Mouse (Mus musculus): ENCODE measurements around the gene Bptf.
"Not testable (repeated sequence)": the region's sequence is repeated elsewhere in the genome, so short reads cannot be mapped to it uniquely, and the experiment has no call there.

Gene Bptf

DNA sequence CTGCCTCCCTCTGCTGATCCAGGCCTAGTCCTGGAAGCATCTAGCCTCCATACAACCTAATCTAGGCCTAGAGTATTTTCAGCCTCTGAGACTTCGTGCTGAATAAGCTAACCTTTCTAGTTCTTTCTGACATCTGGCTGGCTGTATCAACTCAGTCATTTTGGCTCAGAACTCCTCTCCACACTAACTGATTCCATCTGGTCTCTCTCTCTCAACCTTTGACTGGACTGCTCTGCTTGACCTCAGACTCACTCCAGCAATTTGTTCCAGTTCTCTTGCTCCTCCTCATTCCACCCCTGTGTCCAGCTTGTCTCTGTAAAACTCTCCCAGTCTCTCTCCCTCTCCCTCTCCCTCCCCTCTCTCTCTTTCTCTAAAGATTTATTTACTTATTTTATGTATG, 115.0 kb downstream of the Bptf start:
- no peak for DNase-seq

DNA sequence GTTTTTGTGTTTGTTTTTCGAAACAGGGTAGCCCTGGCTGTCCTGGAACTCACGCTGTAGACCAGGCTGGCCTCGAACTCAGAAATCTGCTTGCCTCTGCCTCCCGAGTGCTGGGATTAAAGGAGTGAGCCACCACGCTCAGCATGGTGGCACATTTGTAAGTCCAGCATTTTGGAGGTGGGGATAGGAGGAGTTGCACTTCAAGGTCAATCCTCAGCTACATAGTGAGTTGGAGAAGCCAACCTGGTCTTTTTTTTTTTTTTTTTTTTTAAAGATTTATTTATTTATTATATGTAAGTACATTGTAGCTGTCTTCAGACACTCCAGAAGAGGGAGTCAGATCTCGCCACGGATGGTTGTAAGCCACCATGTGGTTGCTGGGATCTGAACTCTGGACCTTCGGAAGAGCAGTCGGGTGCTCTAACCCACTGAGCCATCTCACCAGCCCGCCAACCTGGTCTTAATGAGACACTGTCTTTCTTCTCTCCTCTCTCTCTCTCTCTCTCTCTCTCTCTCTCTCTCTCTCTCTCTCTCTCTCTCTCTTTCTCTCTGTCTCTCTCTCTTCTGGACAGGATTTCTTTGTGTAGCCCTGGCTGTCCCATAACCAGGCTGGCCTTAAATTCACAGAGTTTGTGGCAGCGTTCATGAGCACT, 116.3 kb downstream of the Bptf start:
- DNase-seq = not testable (repeated sequence)

DNA sequence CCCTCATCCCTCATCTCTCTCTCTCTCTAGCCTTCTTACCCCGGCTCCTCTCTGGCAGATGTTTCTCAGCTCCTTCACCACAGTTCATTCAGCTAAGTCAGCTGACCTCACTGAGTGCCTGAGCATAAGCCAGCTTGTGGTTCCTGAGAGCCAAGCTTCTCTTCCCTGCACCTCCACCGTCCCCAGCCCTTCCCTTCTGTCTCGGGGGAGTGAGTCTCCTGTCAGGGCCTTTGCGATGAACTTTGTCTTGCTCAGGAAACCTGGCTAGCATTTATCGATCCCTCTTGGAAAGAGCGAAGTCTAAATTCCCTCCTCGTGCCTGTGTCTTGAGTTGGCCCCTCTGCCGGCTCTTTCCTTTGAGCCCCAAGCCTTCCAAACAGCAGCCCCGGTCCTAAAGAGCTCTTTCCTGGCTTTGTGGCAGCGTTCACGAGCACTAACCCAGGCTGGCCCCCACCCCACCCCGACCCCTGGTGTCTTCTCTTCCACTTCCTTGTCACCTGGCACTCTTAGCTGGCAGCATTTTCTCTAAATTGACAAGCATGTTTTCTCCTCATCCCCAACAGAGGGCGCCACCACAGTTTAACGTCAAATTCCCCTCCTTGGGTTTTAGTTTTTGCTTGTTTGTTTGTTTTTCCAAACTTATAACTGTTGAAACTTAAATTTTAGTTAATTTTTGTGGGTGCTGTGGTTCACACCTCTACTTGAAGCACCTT, 117.2 kb downstream of the Bptf start:
- DNase-seq = peak; percentile 64

DNA sequence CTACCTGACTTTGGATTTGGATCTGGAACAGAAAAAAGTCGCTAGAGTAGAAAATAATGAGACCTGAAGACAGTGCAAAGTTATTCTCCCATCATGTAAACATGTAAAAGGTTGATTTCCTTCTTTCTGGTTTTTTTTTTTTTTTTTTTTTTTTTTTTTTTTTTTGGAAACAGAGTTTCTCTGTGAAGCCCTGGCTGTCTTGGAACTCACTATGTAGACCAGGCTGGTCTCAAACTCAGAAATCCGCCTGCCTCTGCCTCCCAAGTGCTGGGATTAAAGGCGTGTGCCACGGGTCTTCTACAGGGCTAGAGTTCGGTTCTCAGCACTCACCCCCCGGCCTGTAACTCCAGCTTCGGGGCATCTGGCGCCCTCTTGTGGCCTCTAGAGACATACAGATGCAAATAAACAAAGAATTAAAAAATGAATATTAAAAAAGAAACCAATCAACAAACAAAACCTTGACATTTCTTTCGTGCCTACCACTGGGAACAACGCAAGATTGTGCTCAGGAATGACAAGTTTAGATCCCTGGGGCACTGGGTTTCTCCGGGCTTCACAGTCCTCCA, 117.8 kb downstream of the Bptf start:
- no peak for DNase-seq

DNA sequence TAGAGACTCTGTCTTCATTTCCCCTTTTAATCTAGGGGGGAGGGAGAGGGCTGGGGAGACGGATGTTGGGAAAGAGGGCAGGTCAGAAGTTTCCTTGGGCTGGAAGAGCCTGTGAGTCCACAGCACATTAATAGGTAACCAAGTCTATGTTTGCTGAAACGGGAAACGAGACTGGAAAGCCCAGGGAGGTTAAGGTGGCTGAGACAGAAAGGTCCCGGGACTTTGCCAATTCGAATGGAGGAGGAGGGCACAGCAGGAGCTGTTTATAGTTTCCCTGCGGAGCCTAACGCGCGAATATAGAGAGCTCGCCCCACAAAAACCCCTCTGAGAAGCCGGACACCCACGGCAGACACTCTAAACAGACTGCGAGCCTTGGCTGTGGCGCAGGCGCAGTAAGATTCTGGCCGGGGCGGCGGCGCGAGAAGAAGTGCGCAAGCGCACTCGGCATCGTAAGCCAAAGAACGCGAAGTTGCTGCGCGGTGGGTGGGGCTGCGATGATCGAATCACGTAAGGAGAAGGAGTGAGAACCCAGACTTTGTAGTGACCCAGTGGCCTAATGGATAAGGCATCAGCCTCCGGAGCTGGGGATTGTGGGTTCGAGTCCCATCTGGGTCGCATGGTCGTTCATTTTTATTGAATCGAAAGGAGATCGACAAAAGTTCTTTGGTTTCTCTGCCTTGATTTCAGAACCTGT, 119.5 kb downstream of the Bptf start:
- peak; percentile 98 for DNase-seq

DNA sequence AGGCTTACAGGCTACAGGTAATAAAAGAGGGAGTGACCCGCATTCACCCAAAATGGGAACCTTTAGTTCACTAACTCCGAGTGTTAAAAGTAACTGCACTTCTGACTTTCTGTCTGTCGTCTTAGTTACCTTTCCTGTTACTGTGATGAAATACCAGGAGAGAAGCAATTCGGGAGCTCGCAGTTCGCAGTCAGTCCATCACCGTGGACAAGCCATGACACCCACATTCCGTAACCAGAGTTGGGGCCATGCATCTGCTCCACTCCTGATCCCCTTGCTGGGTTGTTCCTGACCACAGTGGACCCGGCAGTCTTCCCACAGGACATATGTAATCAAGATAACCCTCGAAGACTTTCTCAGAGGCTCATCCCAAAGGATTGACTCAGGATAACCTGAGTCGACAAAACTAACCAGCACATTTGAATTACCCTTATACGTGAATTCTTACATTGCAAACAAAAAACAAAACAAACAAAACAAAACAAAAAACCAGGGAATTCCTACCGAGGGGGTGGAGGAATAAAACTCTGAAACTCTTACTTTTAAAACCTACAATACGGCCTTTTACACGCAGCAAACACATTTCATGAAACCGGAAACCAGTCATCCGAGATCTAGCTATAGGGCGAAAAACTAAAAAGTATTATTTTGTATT, 120.1 kb downstream of the Bptf start:
- DNase-seq = no peak

DNA sequence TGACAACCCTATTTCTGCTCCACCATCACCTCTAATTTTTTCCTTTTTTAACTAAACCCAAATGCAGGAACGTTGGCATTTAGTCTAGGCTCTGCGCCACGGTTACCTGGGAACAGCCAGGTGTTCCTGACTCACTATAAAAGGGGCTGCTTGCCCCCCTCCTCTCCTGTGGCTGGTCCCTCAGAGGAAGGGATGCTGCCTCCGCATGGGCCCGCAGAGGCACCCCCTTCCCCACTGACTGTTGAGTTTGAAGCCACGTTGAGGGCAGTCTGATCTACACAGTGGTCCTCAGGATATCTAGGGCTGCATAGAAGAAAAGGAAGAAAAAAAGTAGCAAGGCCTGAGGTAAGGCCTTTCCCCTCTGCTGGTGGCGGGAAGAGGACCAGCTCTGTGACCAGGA, 120.8 kb downstream of the Bptf start:
- DNase-seq = no peak

DNA sequence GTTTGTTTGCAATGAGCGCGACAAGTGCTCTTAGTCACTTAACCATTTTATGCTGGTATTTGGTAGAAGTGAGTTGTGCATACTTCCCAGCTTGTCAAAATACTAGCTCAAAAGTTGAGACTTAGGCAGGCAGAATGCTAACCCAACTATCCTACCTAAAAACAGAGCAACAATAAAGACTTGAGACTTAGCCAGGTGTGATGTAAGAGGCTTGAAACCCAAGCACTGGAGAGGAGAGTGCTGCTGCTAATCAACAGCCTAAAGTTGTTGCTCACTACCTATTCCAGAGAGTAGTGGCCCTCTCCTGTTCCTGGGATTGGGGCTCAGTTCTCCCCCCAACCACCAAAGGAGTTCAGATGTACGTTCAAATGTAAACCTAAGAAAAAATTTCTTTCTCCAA, 121.5 kb downstream of the Bptf start:
- no peak for DNase-seq

DNA sequence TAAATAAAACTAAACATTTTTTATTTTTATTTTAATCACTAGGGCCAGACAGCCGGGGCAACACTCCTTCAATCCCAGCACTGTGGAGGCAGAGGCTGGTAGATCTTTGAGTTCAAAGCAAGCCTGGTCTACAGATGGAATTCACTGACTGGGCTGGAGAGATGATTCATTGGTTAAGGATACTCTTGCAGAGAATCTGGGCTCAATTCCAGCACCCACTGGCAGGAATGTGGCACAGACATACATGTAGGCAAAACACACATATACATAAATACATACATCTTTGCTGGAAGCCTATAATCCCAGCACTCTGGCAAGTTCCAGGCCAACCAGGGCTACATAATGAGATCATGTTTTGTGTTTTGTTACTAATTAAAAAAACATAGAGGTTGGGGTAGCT, 126.4 kb downstream of the Bptf start:
- DNase-seq = no peak

DNA sequence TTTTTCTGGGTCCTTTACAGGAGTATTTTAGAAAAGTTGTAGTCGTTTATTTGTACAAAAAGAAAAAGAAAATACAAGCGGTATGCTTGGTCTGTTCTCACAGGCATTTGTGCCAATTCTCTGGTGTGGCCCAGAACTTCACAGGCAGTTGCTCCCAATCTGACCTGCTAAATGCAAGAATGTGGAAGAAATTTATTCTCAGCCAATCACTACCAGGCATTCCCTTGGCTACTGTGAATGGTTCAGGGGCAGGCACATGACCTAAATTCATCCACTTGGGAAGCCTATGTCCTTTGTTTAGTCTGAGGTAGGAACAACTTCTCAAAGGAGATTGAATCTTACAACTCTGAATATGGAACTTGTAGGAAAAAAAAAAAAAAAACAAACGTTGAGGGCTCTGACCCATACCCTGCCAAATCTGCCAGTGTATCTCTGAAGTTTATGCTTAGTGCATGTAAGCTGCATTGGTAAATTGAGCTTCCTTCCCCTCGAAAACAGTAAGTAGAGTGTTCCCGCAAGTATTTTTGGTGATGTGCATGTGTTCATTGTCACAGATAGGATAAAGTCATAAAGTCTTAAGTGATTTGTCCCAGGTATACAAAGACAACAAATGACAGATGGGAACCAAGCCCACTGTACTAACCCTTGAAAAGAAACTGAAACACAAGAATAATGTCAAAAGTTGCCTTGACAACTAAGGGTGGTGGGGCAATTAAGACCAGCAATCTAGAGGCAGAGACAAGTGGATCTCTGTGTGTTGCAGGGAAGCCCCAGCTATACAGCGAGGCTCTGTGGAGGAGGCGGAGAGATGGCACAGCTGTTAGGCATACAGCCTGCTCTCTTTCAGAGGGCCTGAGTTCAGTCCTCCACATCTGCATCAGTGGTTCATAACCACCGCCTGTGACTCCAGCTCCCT, 129.9 kb downstream of the Bptf start:
- DNase-seq = no peak

DNA sequence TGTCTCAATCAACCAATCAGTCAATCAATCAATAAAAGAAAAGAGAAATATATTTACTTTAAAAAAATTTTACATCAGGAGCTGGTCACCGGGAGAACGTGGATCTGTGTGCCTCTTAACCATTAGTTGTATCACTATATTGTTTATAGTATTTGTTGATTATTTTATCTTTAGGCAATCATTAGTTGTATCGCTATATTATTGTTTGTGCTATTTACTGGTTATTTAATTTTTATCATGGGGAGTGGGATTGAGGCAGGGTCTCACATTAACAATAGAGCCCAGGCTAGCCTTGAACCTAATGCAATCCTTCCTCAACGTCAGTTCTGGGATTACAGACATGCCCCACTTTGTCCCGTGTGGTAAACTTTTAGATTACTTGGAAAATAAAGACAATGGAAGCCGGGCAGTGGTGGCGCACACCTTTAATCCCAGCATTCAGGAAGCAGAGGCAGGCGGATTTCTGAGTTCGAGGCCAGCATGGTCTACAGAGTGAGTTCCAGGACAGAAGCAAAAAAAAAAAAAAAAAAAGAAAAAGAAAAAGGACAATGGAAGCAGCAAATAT, 131.9 kb downstream of the Bptf start:
- DNase-seq = no peak

DNA sequence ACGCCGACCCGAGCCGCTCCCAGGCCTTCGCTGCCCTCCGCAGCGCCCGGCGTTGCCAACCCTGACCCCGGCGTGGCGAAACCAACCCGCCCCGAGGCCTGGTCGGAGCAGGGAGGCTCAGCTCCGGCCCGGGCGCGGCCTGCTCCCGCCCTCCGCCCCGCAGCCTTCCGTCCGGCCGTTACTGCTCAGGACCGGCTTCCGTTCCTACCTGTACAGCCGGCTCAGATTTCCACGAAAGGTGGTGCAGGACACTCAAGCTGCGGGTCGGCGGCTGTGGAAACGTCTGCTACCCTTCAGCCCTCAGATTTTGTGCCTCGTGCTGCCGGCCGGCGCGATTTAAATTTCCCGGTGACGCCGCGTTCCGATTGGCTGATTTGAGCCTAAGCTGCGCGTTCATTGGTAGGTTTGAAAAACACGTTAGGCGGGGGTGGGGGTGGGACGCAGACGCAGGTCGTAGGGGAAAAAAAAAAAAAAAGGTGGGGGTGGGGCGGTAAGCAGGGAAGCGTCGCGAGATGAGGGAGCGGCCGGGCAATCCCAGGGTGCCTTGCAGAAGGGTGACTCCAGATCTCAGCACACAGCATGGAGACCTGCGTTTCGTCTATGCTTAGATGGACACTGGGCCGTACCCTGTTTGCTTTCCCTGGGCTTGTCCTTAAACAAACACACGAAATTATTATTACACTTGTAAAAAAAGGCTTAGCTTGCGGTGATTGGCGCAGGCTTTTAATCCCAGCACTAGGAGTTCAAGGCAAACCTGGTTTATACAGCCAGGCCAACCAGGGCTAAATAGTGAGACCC, 132.6 kb downstream of the Bptf start, which contains the start of gene Kpna2:
TSS of gene Kpna2 (minus strand) at position 391 of the 798 bp plus-strand sequence.
- peak; percentile 89 for DNase-seq

DNA sequence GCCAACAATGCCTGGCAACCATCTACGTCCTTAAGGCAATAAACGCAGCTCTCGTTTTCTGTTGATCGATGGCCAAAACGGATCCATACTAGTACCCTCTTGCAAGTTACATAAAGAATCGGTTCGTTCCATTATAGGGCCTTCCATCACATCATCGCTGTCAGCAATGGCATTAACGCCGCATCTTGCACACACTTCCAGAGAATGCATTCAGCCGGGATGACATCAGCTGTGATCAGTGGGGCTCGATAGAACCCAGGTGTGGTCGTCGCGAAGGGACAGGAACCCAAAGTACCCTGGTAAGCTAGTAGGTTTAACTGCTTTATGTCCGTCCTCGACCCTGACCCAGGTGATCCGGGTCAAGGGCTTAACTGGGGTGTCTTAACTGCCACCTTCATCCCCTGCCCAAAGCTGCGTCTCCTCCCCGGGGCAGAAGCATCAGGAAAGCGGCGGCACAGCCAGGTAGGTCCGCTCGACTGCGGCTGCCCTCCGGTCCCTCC, 133.2 kb downstream of the Bptf start:
- no peak for DNase-seq

DNA sequence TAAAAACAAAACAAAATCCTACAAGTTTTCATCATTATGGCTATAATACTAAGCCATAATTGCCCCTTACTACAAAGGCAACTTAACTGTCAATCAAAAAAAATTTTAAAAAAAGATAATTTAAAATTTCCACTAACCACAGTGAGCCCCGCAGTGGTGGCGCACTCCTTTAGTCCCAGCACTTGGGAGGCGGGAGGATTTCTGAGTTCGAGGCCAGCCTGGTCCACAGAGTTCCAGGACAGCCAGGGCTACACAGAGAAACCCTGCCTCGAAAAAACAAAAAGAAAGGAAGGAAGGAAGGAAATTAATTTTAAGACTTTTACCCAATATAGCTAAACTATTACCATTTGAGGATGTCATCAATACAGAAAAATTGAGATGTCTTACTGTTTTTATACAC, 134.0 kb downstream of the Bptf start:
- DNase-seq = no peak

DNA sequence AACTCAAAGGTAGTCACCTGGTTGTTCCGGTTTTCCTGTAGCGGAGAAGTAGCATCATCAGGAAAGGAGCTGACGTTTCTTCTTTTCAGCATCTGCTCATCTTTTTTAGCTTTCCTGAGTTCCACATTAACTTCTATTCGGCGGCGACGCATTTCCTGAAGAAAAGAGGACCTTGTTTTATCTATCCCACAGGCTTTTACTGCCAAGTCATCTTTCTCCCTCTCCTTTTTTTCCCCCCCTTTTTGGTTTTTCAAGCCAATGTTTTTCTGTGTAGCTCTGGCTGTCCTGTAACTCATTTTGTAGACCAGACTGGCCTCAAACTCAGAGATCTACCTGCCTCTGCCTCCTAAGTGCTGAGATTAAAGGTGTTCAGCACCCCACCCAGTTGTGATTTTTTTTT, 135.4 kb downstream of the Bptf start:
- not testable (repeated sequence) for DNase-seq

DNA sequence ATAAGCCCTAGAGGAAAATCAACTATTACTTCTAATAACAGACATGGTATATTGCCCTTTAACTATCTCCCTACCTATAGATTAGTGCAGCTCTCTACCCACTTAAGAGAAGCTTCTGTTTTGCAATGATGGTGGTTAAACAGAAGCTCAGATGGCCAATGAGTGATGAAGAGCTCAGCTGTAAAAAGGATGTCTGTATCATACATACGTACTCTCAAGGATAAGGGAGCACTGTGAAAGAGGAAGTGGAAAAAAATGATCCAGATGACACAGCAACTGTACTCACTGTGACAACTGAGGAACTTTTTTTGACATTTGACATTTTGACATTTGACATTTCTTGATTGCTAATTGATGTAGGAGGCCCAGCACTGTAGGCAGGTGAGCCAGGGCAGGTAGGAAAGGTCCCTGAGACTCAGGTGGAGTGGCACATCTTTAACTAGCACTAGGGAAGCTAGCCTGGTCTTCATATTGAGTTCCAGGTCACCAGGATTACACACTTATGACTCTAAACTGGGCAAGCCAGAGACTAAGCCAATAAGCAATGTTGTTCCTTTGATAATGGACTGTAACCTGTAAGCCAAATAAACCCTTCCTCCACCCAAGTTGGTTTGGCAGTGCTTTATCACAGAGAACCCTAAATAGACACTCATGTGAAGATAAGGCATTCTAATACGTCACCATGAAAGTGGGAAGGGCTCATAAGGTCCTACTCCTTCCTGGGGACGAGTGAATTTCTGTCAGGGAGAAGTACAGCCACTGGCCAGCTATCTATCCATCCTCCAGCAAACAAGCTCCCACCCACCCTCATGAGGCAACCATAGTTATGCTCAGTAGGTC, 137.5 kb downstream of the Bptf start:
- no peak for DNase-seq

DNA sequence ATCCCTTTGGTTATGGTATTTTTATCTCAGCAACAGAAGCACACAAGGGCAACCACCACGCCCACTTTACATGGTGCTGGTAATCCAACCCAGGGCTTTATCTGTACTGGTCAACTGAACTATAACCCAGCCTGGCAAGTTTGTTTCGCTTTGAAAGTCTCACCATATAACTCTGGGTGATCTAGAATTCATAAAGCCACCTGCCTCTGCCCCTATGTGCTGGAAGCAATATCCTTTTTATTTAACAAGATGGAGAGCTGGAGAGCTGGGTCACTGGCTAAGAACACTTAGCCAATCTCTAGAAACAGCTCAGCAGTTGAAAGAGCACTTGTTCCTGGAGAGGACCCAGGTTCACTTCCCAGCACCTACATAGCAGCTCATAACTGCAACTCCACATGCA, 144.5 kb downstream of the Bptf start:
- no peak for DNase-seq

DNA sequence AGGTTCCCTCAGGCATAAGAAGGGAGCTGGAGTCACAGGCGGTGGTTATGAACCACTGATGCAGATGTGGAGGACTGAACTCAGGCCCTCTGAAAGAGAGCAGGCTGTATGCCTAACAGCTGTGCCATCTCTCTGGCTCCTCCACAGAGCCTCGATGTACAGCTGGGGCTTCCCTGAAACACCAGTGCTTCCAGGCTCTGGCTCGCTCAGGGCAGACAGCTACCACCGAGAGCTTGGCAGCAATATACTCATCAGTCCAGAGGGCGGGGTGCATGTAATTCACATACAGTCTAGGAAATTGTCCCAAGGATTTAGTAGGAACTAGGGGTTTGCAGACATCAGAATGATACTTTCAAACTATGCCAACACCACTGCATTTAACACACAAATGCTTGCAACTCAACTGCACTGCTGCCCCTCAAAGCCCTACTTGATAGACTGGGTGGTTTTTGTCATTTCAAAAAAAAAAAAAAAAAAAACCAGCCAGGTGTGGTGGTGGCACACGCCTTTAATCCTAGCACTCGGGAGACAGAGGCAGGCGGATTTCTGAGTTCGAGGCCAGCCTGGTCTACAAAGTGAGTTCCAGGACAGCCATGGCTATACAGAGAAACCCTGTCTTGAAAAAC, 145.8 kb downstream of the Bptf start:
- not testable (repeated sequence) for DNase-seq
